Mouse (Mus musculus) liver, embryonic 16.5 days (tissue): ENCODE results near the gene Btla. TPM values are rescaled to one million over a fixed set of nuclear protein-coding genes. Genes with fewer than 3 reads are reported as not detected.

Source experiments
- ATAC-seq: fragments of 200-750 bp; cut with Nextera tagmentation; 2 replicates; pipeline ENCODE4 v1.8.0; 2017; ENCODE audit warnings: low read depth, mild to moderate bottlenecking, moderate number of reproducible peaks, moderate library complexity
- H3K27ac ChIP-seq: fragments of 300-500 bp; sonication (generic); 2 replicates; pipeline ENCODE4 v1.5.1; 2014; ENCODE audit warnings: mild to moderate bottlenecking, low read length
- H3K27me3 ChIP-seq: fragments of 300-500 bp; sonication (generic); 2 replicates; pipeline ENCODE4 v1.6.1; 2014; ENCODE audit warnings: low read depth, low read length, mixed read lengths; ENCODE audit not compliant: control insufficient read depth, insufficient read depth
- H3K36me3 ChIP-seq: fragments of 300-500 bp; sonication (generic); 2 replicates; pipeline ENCODE4 v1.6.1; 2014; ENCODE audit warnings: mild to moderate bottlenecking; ENCODE audit not compliant: control insufficient read depth, insufficient read depth
- H3K4me1 ChIP-seq: fragments of 300-500 bp; sonication (generic); 2 replicates; pipeline ENCODE4 v1.6.1; 2014; ENCODE audit warnings: low read depth, low read length, mixed read lengths; ENCODE audit not compliant: control insufficient read depth
- H3K4me2 ChIP-seq: fragments of 300-500 bp; sonication (generic); 2 replicates; pipeline ENCODE4 v1.6.1; 2014; ENCODE audit warnings: low read depth, low read length, mixed read lengths
- H3K4me3 ChIP-seq: fragments of 300-500 bp; sonication (generic); 2 replicates; pipeline ENCODE4 v1.5.1; 2014; ENCODE audit warnings: low read depth, mild to moderate bottlenecking, low read length
- H3K9ac ChIP-seq: fragments of 300-500 bp; sonication (generic); 2 replicates; pipeline ENCODE4 v1.6.1; 2014; ENCODE audit warnings: low read depth, low read length
- H3K9me3 ChIP-seq: fragments of 300-500 bp; sonication (generic); replicated peaks from 2 replicates; pipeline ENCODE4 v1.6.1; 2016; ENCODE audit warnings: low read length; ENCODE audit not compliant: control insufficient read depth
- WGBS: fragments of 180-500 bp; shearing (Covaris S2); extraction: QIAGEN DNeasy Blood & Tissue Kit; methylation state at CpG from one replicate; pipeline ENCODE4 v1.1.7; 2014; ENCODE audit not compliant: insufficient replicate concordance; 5-methylcytosine and 5-hydroxymethylcytosine counted together
- polyA plus RNA-seq: library from polyadenylated mRNA; unstranded; fragments of >200 nt; fragmentation: Nextera tagmentation; extraction: Ambion mirVana; gene quantifications from 2 replicates; pipeline ENCODE4 v1.2.1, GENCODE M21; 2015

Gene Btla
- polyA plus RNA-seq, 1 experiment from 2014 or later = 0.57 TPM

- WGBS = 28% methylated on average over 3 of the region's 3 CpGs
Measured at GRCm38 (mm10) chr16:45297806-45298205, 73.7 kb downstream of the Btla start.

More at GRCm38 (mm10) chr16:45297806-45298205, 73.7 kb downstream of the Btla start:
- no peaks in the 10 kb centered on the region for H3K4me1 ChIP-seq
- no peak for ATAC-seq
- H3K27ac ChIP-seq = no peak overlapping the region
- no peak overlapping the region for H3K4me3 ChIP-seq
- no peaks in the 10 kb centered on the region for H3K9me3 ChIP-seq
- no peaks in the 10 kb centered on the region for H3K27me3 ChIP-seq
- no peak overlapping the region for H3K9ac ChIP-seq
- H3K4me2 ChIP-seq = no peak overlapping the region
- H3K36me3 ChIP-seq = no peaks in the 10 kb centered on the region

Other genes with a start within 250 kb of the Btla start
- gene Ccdc80, start 130.9 kb upstream of the Btla start, polyA plus RNA-seq = 10.4 and 11.8 TPM in 2 replicates
- 7.6 and 9.4 TPM in 2 replicates for gene Slc35a5, start 65.6 kb upstream of the Btla start, polyA plus RNA-seq
- gene Atg3, start 65.5 kb upstream of the Btla start, polyA plus RNA-seq = 14.8 and 15.1 TPM in 2 replicates
- 0.67 and 0.72 TPM in 2 replicates for gene Cd200, start 184.7 kb downstream of the Btla start, polyA plus RNA-seq